Mouse (Mus musculus) thymus, adult 2 months (tissue): Measurements from ENCODE around the gene Arpc2. TPM values are rescaled to one million over a fixed set of nuclear protein-coding genes. Genes with fewer than 3 reads are reported as not detected.

Experiments used
- DNase-seq: peaks from one replicate; pipeline ENCODE4 v3.0.0; 2021
- H3K27ac ChIP-seq: fragments of 200-500 bp; 2 replicates; pipeline ENCODE4 v1.5.1; 2012; ENCODE audit warnings: low read length, control low read depth; ENCODE audit not compliant: control insufficient read depth, insufficient read depth
- H3K27me3 ChIP-seq: fragments of 200-500 bp; 2 replicates; pipeline ENCODE4 v1.6.1; 2012; ENCODE audit warnings: mild to moderate bottlenecking, low read length, moderate library complexity, mixed read lengths; ENCODE audit not compliant: control insufficient read depth, insufficient read depth
- H3K36me3 ChIP-seq: fragments of 200-500 bp; 2 replicates; pipeline ENCODE4 v1.6.1; 2012; ENCODE audit warnings: mild to moderate bottlenecking, low read length, moderate library complexity; ENCODE audit not compliant: control insufficient read depth, insufficient read depth
- H3K4me1 ChIP-seq: fragments of 200-500 bp; replicated peaks from 2 replicates; pipeline ENCODE4 v1.6.1; 2012; ENCODE audit warnings: low read length; ENCODE audit not compliant: control insufficient read depth, insufficient read depth
- H3K4me3 ChIP-seq: fragments of 200-500 bp; 2 replicates; pipeline ENCODE4 v1.5.1; 2012; ENCODE audit warnings: mild to moderate bottlenecking, low read length, control low read depth, moderate library complexity; ENCODE audit not compliant: control insufficient read depth, insufficient read depth
- CTCF ChIP-seq: fragments of 200-500 bp; IDR thresholded peaks from 2 replicates; pipeline ENCODE4 v1.5.1; 2012; ENCODE audit warnings: mild to moderate bottlenecking, control low read depth, low read length, moderate library complexity, borderline replicate concordance; ENCODE audit not compliant: control insufficient read depth, poor library complexity, insufficient read depth; ENCODE audit errors: extremely low read depth
- POLR2A ChIP-seq: fragments of 200-500 bp; IDR thresholded peaks from 2 replicates; pipeline ENCODE4 v1.6.1; 2012; ENCODE audit warnings: mild to moderate bottlenecking, low read length, control low read depth, moderate library complexity; ENCODE audit not compliant: control insufficient read depth, poor library complexity, insufficient read depth; ENCODE audit errors: extremely low read depth
- WGBS: fragments of 180-500 bp; shearing (Covaris S2); methylation state at CpG from one replicate; pipeline ENCODE4 v1.1.7; 2018; 5-methylcytosine and 5-hydroxymethylcytosine counted together
- polyA plus RNA-seq: library from polyadenylated mRNA; depleted of rRNA; stranded (reverse); fragments of >200 nt; gene quantifications from 2 replicates; pipeline ENCODE4 v1.2.3, GENCODE M21; 2012

Gene Arpc2
- polyA plus RNA-seq, 1 experiment: 263 TPM

- no peak overlapping the region for H3K4me3 ChIP-seq
- peaks cover 68% of the 10 kb centered on the region for H3K36me3 ChIP-seq
- peak overlapping the region; percentile 58 for H3K27ac ChIP-seq
- no peaks in the 10 kb centered on the region for H3K27me3 ChIP-seq
- TF ChIP-seq CTCF (no peak), POLR2A (no peak)
- H3K4me1 ChIP-seq: peaks cover 13% of the 10 kb centered on the region
- DNase-seq: peak; percentile 20
- 30% methylated on average over 5 of the region's 5 CpGs for WGBS
Measured at GRCm38 (mm10) chr1:74249331-74249980, 13.6 kb downstream of the Arpc2 start.

DNA sequence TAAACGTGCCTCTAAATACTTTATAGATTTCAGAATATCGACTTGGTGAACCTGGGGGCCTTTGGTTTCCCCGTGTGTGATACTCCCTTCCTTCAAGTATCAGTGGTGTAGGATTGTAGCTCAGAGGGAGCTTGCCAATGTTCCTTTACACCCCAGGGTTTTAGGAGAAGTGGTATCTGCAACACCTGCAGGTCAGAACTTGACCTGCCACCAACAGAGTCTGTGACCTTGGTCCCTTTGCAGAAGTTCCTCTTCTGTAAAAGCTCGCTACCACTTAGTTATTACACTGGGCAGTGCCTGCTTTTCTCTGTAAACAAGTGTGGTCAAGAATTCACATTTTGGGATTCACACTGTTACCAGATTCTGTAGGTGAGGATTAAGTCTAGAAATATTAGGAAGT, 14.2 kb downstream of the Arpc2 start:
- no peak overlapping the region for H3K4me3 ChIP-seq
- no peak overlapping the region for H3K27ac ChIP-seq
- TF ChIP-seq CTCF (no peak), POLR2A (no peak)
- 65% methylated on average over 4 of the region's 4 CpGs for WGBS
- peaks cover 13% of the 10 kb centered on the region for H3K4me1 ChIP-seq
- no peaks in the 10 kb centered on the region for H3K27me3 ChIP-seq
- no peak for DNase-seq
- peaks cover 75% of the 10 kb centered on the region for H3K36me3 ChIP-seq

GRCm38 (mm10) chr1:74255704-74256345, 19.9 kb downstream of the Arpc2 start:
- DNase-seq: no peak
- 98% methylated on average over 8 of the region's 8 CpGs for WGBS
- Histone ChIP-seq H3K27ac (no peak overlapping the region), H3K36me3 (peaks cover 92% of the 10 kb centered on the region), H3K4me3 (no peak overlapping the region), H3K27me3 (no peaks in the 10 kb centered on the region), H3K4me1 (0 out of 2 replicates have a peak, but pooled peaks cover 3% of the 10 kb centered on the region)
- TF ChIP-seq POLR2A (no peak), CTCF (no peak)

DNA sequence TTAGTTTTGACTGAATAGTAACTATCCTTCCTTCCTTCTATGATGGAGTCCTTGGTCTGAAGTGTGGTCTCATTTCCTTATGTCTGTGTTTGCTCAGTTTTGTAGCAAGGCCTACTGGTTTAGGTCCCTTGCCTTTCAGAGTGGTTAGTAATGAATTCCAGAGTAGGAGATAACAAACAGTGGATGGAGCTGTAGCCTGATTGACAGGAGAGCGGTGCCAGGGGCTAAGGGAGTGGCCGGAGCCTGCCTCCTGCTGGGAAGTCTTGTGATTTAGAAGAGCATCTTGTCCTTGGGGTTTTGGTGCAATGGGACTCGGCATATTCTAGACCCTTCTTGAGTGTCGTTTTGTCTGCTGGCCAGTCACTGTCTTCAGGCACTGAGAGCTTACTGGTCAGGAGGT, 20.9 kb downstream of the Arpc2 start:
- 97% methylated on average over 4 of the region's 4 CpGs for WGBS
- Histone ChIP-seq H3K4me1 (0 out of 2 replicates have a peak, but pooled peaks cover 3% of the 10 kb centered on the region), H3K27ac (no peak overlapping the region), H3K27me3 (no peaks in the 10 kb centered on the region), H3K4me3 (no peak overlapping the region), H3K36me3 (peaks cover 87% of the 10 kb centered on the region)
- TF ChIP-seq POLR2A (no peak), CTCF (no peak)
- no peak for DNase-seq

- no peak for TF ChIP-seq POLR2A
- no peak for TF ChIP-seq CTCF
- 55% methylated on average over 6 of the region's 6 CpGs for WGBS
- H3K36me3 ChIP-seq: peaks cover 90% of the 10 kb centered on the region
- no peak overlapping the region for H3K4me3 ChIP-seq
- no peaks in the 10 kb centered on the region for H3K27me3 ChIP-seq
- DNase-seq: no peak
- H3K27ac ChIP-seq: peak overlapping the region; percentile 42; the same call in 1 of the 2 replicates
- H3K4me1 ChIP-seq: peaks cover 9% of the 10 kb centered on the region
Measured at GRCm38 (mm10) chr1:74262510-74262909, 26.6 kb downstream of the Arpc2 start.

DNA sequence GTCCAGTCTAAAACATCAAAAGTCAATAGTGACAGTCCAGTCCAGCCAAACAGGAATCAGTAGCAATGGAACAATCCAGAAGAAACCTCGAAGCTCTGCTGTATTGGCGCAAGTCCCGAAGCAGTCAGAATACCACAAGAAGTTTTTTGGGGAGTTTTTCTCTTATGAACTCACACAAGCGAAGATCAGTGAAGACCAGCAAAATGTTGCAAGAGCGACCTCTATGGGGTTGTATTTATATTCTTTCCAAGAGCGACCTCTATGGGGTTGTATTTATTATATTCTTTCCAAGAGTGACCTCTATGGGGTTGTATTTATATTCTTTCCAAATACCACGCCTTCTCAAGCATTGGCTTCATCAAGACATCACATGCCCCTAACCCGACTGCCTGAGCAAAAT, 32.9 kb downstream of the Arpc2 start:
- TF ChIP-seq CTCF (no peak), POLR2A (no peak)

GRCm38 (mm10) chr1:74271659-74272058, 35.8 kb downstream of the Arpc2 start:
- no peaks in the 10 kb centered on the region for H3K27me3 ChIP-seq
- H3K4me1 ChIP-seq: no peaks in the 10 kb centered on the region
- no peak for DNase-seq
- H3K27ac ChIP-seq: no peak overlapping the region
- peaks cover 24% of the 10 kb centered on the region for H3K36me3 ChIP-seq
- no peak overlapping the region for H3K4me3 ChIP-seq
- no peak for TF ChIP-seq POLR2A
- no peak for TF ChIP-seq CTCF
- WGBS: 91% methylated on average over 4 of the region's 4 CpGs

More for the DNA sequence above, 32.9 kb downstream of the Arpc2 start:
- Histone ChIP-seq H3K4me1 (no peaks in the 10 kb centered on the region), H3K36me3 (peaks cover 54% of the 10 kb centered on the region), H3K27me3 (no peaks in the 10 kb centered on the region), H3K4me3 (no peak overlapping the region), H3K27ac (no peak overlapping the region)
- no peak for DNase-seq
- 89% methylated on average over 8 of the region's 8 CpGs for WGBS
